Mouse (Mus musculus) E14TG2a.4 (cell line): Measurements from ENCODE around the gene Uggt2.

Source experiments
- H3K27me3 ChIP-seq: 2 replicates; pipeline ENCODE4 v1.6.1; 2014; ENCODE audit warnings: low read length, control low read depth; ENCODE audit not compliant: insufficient read depth
- H3K36me3 ChIP-seq: 2 replicates; pipeline ENCODE4 v1.6.1; 2014; ENCODE audit warnings: low read length, control low read depth; ENCODE audit not compliant: insufficient read depth
- H3K4me1 ChIP-seq: replicated peaks from 2 replicates; pipeline ENCODE4 v1.6.1; 2014; ENCODE audit warnings: low read depth, low read length, control low read depth
- H3K4me3 ChIP-seq: replicated peaks from 2 replicates; pipeline ENCODE4 v1.5.1; 2014; ENCODE audit warnings: mild to moderate bottlenecking, low read length
- H3K9me3 ChIP-seq: 2 replicates; pipeline ENCODE4 v1.6.1; 2014; ENCODE audit warnings: low read length, control low read depth
- CTCF ChIP-seq: conservative IDR thresholded peaks from 2 replicates; pipeline ENCODE4 v1.5.1; 2014; ENCODE audit warnings: low read length
- NANOG ChIP-seq: IDR thresholded peaks from 2 replicates; pipeline ENCODE4 v1.6.1; 2014; ENCODE audit warnings: borderline replicate concordance, low read length, mixed read lengths
- POU5F1 ChIP-seq: IDR thresholded peaks from 2 replicates; pipeline ENCODE4 v1.6.1; 2014; ENCODE audit warnings: low read length, borderline replicate concordance

Gene Uggt2

GRCm38 (mm10) chr14:119123582-119123981, 24.4 kb upstream of the Uggt2 start:
- TF ChIP-seq POU5F1 (no peak), CTCF (no peak), NANOG (no peak)
- no peak overlapping the region for H3K4me3 ChIP-seq

GRCm38 (mm10) chr14:119112558-119112957, 13.3 kb upstream of the Uggt2 start:
- Histone ChIP-seq H3K27me3 (no peaks in the 10 kb centered on the region; the same call in 1 of the 2 replicates), H3K9me3 (no peaks in the 10 kb centered on the region), H3K36me3 (no peaks in the 10 kb centered on the region), H3K4me1 (no peaks in the 10 kb centered on the region), H3K4me3 (no peak overlapping the region)
- TF ChIP-seq CTCF = no peak
- no peak for TF ChIP-seq NANOG
- TF ChIP-seq POU5F1 = no peak

More at GRCm38 (mm10) chr14:119123582-119123981, 24.4 kb upstream of the Uggt2 start:
- H3K9me3 ChIP-seq = peaks cover 8% of the 10 kb centered on the region; the same call in 1 of the 2 replicates
- no peaks in the 10 kb centered on the region for H3K27me3 ChIP-seq
- H3K36me3 ChIP-seq = no peaks in the 10 kb centered on the region
- H3K4me1 ChIP-seq = no peaks in the 10 kb centered on the region

- Histone ChIP-seq H3K36me3 (no peaks in the 10 kb centered on the region), H3K27me3 (peaks cover 3% of the 10 kb centered on the region; the same call in 1 of the 2 replicates), H3K9me3 (no peaks in the 10 kb centered on the region), H3K4me1 (no peaks in the 10 kb centered on the region), H3K4me3 (no peak overlapping the region)
- TF ChIP-seq CTCF (no peak), POU5F1 (no peak), NANOG (no peak)
Observed at GRCm38 (mm10) chr14:119109776-119110218, 10.6 kb upstream of the Uggt2 start.

DNA sequence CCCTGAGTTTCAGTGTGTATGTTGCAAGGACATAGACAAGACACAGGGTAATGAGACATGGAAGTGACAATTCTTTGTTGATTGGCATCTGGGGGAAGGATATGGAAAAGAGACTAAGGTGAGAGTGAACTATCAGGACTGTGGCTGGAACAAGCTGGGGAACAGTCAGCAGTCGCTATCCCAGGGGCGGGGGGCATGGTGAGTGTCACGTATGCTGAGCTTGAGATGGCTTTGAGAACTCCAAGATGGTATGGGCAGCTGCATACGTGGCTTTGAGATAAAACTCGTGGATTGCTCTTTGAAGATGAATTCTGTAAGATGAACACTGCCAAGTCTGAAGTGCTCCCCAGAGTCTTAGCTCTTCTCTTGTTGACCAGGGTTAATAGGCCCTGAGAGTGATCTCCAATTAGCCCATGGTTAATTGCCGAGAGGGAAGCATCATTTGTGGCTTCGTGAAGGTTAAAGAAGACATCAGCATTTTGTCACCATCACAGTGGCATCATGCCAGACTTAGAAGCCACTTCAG, 9.6 kb upstream of the Uggt2 start:
- H3K9me3 ChIP-seq = no peaks in the 10 kb centered on the region
- TF ChIP-seq NANOG = no peak
- no peak for TF ChIP-seq POU5F1
- no peak for TF ChIP-seq CTCF
- H3K4me3 ChIP-seq = no peak overlapping the region
- peaks cover 3% of the 10 kb centered on the region; the same call in 1 of the 2 replicates for H3K27me3 ChIP-seq
- H3K36me3 ChIP-seq = no peaks in the 10 kb centered on the region
- H3K4me1 ChIP-seq = no peaks in the 10 kb centered on the region

GRCm38 (mm10) chr14:119107591-119107990, 8.4 kb upstream of the Uggt2 start:
- TF ChIP-seq POU5F1 (no peak), NANOG (no peak), CTCF (no peak)

DNA sequence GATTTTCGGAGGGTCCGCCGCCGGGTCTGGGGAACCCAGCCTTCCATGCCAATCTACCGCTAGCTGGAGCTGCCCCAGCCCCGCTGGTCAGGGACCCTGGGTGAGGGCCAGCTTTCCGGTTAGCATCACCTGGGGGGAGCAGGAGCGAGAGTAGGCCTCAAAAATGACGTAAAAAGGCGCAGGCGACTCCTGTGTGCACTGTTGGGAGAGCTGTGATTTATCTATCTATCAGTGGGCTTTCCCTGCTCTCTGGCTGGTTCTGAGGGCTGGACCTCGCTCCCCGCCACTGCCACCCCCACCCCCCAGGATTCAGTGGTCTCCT, 301 bp upstream of the Uggt2 start:
- TF ChIP-seq NANOG = no peak
- no peak for TF ChIP-seq POU5F1
- no peak for TF ChIP-seq CTCF
- peaks cover 32% of the 10 kb centered on the region for H3K27me3 ChIP-seq

More at GRCm38 (mm10) chr14:119107591-119107990, 8.4 kb upstream of the Uggt2 start:
- Histone ChIP-seq H3K36me3 (no peaks in the 10 kb centered on the region), H3K9me3 (no peaks in the 10 kb centered on the region), H3K27me3 (peaks cover 3% of the 10 kb centered on the region; the same call in 1 of the 2 replicates), H3K4me1 (no peaks in the 10 kb centered on the region), H3K4me3 (no peak overlapping the region)

DNA sequence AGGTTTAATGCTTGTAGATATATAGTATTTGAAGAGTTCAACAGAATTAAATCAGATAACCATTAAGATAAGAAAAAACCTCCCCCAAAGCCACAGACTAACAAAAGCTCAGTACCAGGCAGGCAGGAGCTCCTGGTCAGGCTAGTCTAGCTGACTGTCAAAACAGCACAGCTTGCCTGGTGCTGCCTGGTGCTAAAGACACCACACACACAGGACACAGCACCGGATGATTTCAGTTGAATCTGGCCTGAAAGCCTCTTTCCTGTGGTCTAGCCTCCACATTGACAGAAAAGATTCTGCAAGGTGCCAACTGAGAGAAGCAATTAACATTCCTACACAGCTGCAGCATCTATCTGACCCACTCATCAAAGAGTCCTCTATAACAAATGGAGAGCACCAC, 37.4 kb downstream of the Uggt2 start:
- H3K4me1 ChIP-seq = peaks cover 5% of the 10 kb centered on the region
- H3K9me3 ChIP-seq = no peaks in the 10 kb centered on the region
- TF ChIP-seq NANOG (no peak), CTCF (no peak), POU5F1 (no peak)
- H3K36me3 ChIP-seq = no peaks in the 10 kb centered on the region
- H3K27me3 ChIP-seq = no peaks in the 10 kb centered on the region
- no peak overlapping the region for H3K4me3 ChIP-seq

More for the DNA sequence above, 301 bp upstream of the Uggt2 start:
- H3K9me3 ChIP-seq = no peaks in the 10 kb centered on the region
- H3K4me1 ChIP-seq = no peaks in the 10 kb centered on the region
- peak overlapping the region; percentile 83 for H3K4me3 ChIP-seq
- no peaks in the 10 kb centered on the region for H3K36me3 ChIP-seq

DNA sequence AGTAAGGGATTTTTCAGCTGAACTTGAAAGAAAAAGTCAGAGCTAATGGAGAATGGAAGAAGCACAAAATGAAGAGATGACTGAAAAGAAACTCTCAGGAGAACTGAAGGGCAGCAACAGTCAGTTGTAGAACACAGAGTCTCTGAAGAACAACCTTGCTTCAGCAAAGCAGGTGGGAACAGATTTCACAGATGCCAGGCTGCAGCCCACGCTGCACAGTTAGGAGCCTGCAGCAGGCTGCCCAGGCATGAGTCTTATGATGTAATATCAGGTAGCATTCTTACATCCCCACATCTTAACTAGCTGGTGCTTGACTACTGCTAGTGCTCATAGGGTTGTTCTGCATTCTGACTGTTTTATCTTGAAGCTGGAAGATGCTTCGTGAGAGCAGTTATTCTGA, 38.5 kb downstream of the Uggt2 start:
- TF ChIP-seq POU5F1 (no peak), NANOG (no peak), CTCF (no peak)
- Histone ChIP-seq H3K4me3 (no peak overlapping the region), H3K27me3 (no peaks in the 10 kb centered on the region), H3K36me3 (no peaks in the 10 kb centered on the region), H3K9me3 (no peaks in the 10 kb centered on the region), H3K4me1 (peaks cover 5% of the 10 kb centered on the region)

GRCm38 (mm10) chr14:119057014-119057413, 42.2 kb downstream of the Uggt2 start:
- Histone ChIP-seq H3K36me3 (no peaks in the 10 kb centered on the region), H3K27me3 (no peaks in the 10 kb centered on the region), H3K4me1 (peaks cover 11% of the 10 kb centered on the region), H3K9me3 (no peaks in the 10 kb centered on the region), H3K4me3 (no peak overlapping the region)
- TF ChIP-seq CTCF = no peak
- TF ChIP-seq NANOG = no peak
- TF ChIP-seq POU5F1 = no peak
